Mouse (Mus musculus) right cerebral cortex, adult 2 months (tissue): ENCODE measurements around the gene Ccl5.

Experiments used
- DNase-seq, 2 experiments: peaks; one replicate each; pipeline ENCODE4 v3.0.0; 2021 to 2022; ENCODE audit warnings: low spot score in 2 of 2

Gene Ccl5

DNA sequence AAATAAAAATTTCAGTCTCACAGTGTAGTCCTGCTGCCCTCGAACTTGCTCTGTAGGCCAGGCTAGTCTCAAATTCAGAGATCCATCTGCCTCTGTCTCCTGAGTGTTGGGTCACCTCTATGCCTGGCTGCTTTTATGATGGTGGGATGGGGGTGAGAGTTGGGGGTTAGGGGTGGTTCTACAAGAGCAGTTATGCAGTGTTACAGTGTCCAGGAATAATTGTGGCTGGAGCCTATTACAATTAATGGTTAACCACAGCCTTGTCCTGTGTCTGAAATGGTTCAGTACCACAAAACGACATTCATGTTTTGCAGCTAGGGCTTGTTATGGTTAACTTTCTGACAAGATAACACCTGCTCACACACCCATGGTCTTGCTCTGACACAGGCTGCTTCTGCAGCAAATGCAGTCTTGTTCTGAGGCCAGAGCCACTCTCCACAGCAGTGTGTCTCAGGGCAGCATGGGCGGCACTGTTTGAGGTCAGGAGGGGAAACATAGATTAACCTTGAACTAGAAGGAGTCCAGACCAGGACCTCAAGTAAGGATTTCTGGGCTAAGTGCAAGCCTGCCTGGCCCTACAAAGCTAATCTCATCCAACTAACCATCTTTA, 8.5 kb upstream of the Ccl5 start:
- no peak for DNase-seq

GRCm38 (mm10) chr11:83536831-83537230, 6.5 kb upstream of the Ccl5 start:
- no peak for DNase-seq

DNA sequence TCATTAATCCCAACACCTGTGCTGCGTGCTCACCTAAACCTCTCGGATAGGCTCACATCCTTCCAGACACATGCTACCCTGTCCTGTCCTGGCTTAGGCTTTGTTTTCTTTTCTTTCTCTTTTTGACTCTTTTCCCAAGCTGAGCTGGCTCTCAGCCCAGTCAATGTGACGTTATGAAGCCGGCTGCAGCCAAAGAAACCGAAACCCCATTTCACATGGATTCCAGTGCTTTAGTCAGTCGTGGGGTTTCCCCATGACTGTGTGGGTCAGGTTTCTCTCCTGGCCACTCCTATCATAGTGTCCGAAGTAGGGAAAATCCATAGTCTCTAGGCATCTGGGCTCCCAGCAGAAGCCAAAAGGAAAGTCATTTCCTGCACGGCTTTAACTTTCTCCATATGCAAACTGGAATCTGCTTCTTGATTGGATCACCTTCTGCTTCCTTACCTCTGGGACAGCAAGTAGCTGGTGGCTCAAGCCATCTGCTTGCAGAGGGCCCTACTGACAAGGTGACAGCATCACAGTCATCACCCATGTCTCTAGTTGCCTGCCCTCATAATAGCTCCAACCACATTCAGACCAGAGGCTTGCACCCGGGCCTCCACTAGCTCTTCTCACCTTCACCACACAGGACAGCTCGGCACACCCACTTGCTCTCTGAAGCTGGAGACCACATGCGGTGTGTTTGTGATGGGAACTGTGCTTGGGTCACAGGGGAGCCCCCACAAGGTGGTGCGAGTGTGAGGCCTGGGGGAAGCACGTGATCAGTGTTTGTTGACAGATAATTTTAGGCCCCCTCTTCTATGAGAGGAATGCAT, 4.5 kb upstream of the Ccl5 start:
- peak; percentile 68 to 75 for DNase-seq

- DNase-seq: no peak
Measured at GRCm38 (mm10) chr11:83534143-83534542, 3.8 kb upstream of the Ccl5 start.

GRCm38 (mm10) chr11:83533192-83533591, 2.9 kb upstream of the Ccl5 start:
- DNase-seq: no peak

- DNase-seq: peak in 1 of 2 experiments; percentile 11
Measured at GRCm38 (mm10) chr11:83529024-83529423, 1.3 kb downstream of the Ccl5 start.

- no peak for DNase-seq
Measured at GRCm38 (mm10) chr11:83522075-83522474, 8.2 kb downstream of the Ccl5 start, which contains the start of gene Heatr9. Heatr9 (minus strand) TSS chr11:83522175.

DNA sequence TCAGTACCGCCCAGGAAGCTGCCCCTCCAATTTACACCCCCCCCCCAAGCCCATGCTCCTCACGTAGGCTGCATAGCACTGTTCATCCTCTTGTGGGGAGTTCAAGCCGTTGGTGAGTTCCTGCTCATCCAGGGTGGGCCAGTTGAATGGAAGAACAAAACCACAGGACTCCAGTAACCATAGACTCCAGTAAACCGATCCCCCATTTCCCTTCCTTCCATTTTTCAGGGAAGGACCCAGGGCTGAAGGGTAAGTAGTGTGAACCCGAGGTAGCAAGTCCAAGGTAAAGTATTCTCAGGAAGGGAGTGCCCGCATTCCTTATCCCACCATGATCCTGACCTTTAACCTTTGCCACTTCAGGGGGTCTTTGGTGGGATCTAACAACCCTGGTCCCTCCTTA, 11.9 kb downstream of the Ccl5 start:
- no peak for DNase-seq

- DNase-seq: no peak
Measured at GRCm38 (mm10) chr11:83517153-83517552, 13.2 kb downstream of the Ccl5 start.

DNA sequence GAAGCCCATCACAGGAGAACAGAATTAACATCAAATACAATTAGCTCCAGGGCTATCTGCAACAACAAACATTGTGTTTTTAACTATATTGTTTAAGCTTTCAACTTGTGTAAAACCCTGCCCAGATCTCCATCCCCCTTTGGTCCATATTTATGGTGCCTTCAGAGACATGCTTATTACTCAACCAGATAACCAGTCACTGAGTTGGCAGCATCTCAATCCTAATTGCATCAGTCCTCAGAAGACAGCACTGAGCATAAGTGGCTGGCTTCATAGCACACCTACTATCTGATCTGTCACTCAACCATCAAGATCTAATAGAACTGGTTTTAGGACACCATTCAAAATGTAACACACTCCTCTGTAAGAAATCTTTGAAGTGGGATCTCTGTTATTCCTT, 20.8 kb downstream of the Ccl5 start:
- no peak for DNase-seq

- DNase-seq: no peak
Measured at GRCm38 (mm10) chr11:83504308-83504707, 26.0 kb downstream of the Ccl5 start.

- DNase-seq: no peak
Measured at GRCm38 (mm10) chr11:83495571-83495970, 34.7 kb downstream of the Ccl5 start.

GRCm38 (mm10) chr11:83491488-83491887, 38.8 kb downstream of the Ccl5 start:
- no peak for DNase-seq
